14 mouse cellular contexts compared by ENCODE assay signal in the genomic region with DNA sequence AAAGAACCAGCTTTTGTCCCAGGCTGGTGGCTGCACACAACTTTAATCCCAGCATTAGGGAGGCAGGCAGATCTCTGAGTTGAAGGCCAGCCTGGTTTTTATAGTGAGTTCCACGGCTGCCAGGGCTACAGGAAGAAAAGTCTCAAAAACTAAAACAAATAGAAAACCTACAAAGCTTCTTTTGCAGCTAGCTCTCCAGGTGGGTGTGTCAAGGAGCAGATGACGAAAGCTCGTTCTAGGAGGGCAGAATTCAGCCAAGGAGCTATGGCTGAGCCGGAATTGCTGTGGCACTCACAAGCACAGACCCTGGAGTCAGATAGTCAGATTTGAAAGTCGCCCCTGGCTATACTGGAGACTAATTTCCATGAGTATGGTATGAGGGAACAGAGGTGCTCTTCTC. TPM values are rescaled to one million over a fixed set of nuclear protein-coding genes. Genes with fewer than 3 reads are reported as not detected.
DNase-seq lines count a peak whose midpoint lies in the region; ATAC-seq lines count a peak whose summit lies in the region.
"Had no signal": no experiment of that assay in that cellular context is flagged by ENCODE, and none has a peak within 500 bp of the region (broad histone marks: within the 10 kb centered on the region; RNA-seq: fewer than 3 reads in every experiment).

No protein-coding gene starts in this region.

- DNase-seq in hindbrain, embryonic 10.5 days (ENCODE audit: low spot score): no peak
- peak; percentile 49 for DNase-seq in lung, postnatal 14 days
- DNase-seq in layer of hippocampus, postnatal 36 days: no peak
- DNase-seq in spleen, postnatal 36 days (ENCODE audit: low spot score in 2 of 2): no peak
- DNase-seq in urinary bladder, postnatal 25 days (ENCODE audit: low spot score): no peak
- DNase-seq: cerebellum, adult 11 months; kidney, postnatal 36 days; spleen, adult 18-20 months had no signal

- ATAC-seq in hindbrain, embryonic 12.5 days (ENCODE audit: low FRiP score): no peak
- ATAC-seq in embryonic facial prominence, embryonic 12.5 days (ENCODE audit: insufficient number of reproducible peaks, insufficient read depth, low FRiP score, low TSS enrichment): no peak
- ATAC-seq in limb, embryonic 15.5 days (ENCODE audit: insufficient number of reproducible peaks, low FRiP score, low TSS enrichment, low read depth): no peak
- ATAC-seq: forebrain, embryonic 13.5 days had no signal

- peak overlapping the region; percentile 85 for H3K27ac ChIP-seq in hindbrain, embryonic 10.5 days
- no peak overlapping the region for H3K27ac ChIP-seq in hindbrain, embryonic 12.5 days
- H3K27ac ChIP-seq in embryonic facial prominence, embryonic 12.5 days: peak overlapping the region; percentile 84; the same call in 1 of the 2 replicates
- peak overlapping the region; percentile 83 for H3K27ac ChIP-seq in limb, embryonic 15.5 days
- H3K27ac ChIP-seq: forebrain, embryonic 13.5 days had no signal

- peaks cover 19% of the 10 kb centered on the region for H3K36me3 ChIP-seq in hindbrain, embryonic 10.5 days
- H3K36me3 ChIP-seq in hindbrain, embryonic 12.5 days: peaks cover 6% of the 10 kb centered on the region; the same call in 1 of the 2 replicates
- 0 out of 2 replicates have a peak, but pooled peaks cover 6% of the 10 kb centered on the region for H3K36me3 ChIP-seq in embryonic facial prominence, embryonic 12.5 days
- peaks cover 3% of the 10 kb centered on the region for H3K36me3 ChIP-seq in limb, embryonic 15.5 days

- H3K9ac ChIP-seq in hindbrain, embryonic 12.5 days: no peak overlapping the region
- no peak overlapping the region for H3K9ac ChIP-seq in embryonic facial prominence, embryonic 12.5 days
- H3K9ac ChIP-seq in limb, embryonic 15.5 days: no peak overlapping the region

- H3K4me3 ChIP-seq in hindbrain, embryonic 10.5 days: 0 out of 2 replicates have a peak overlapping the region, but pooled peaks have one; percentile 85
- H3K4me3 ChIP-seq in hindbrain, embryonic 12.5 days: no peak overlapping the region
- H3K4me3 ChIP-seq in embryonic facial prominence, embryonic 12.5 days: no peak overlapping the region
- no peak overlapping the region for H3K4me3 ChIP-seq in limb, embryonic 15.5 days

- H3K4me2 ChIP-seq in hindbrain, embryonic 12.5 days (replicated peaks): no peak overlapping the region
- H3K4me2 ChIP-seq in embryonic facial prominence, embryonic 12.5 days (replicated peaks): peak overlapping the region; percentile 95; the same call in 1 of the 2 replicates
- H3K4me2 ChIP-seq in limb, embryonic 15.5 days: 0 out of 2 replicates have a peak overlapping the region, but pooled peaks have one; percentile 90

- peaks cover 35% of the 10 kb centered on the region for H3K4me1 ChIP-seq in hindbrain, embryonic 10.5 days (replicated peaks)
- peaks cover 29% of the 10 kb centered on the region for H3K4me1 ChIP-seq in hindbrain, embryonic 12.5 days
- H3K4me1 ChIP-seq in embryonic facial prominence, embryonic 12.5 days: peaks cover 22% of the 10 kb centered on the region; the same call in 1 of the 2 replicates
- peaks cover 32% of the 10 kb centered on the region for H3K4me1 ChIP-seq in limb, embryonic 15.5 days

- H3K27me3 ChIP-seq in hindbrain, embryonic 10.5 days (ENCODE audit: insufficient read depth, poor library complexity, severe bottlenecking): no peaks in the 10 kb centered on the region
- no peaks in the 10 kb centered on the region for H3K27me3 ChIP-seq in hindbrain, embryonic 12.5 days
- no peaks in the 10 kb centered on the region for H3K27me3 ChIP-seq in embryonic facial prominence, embryonic 12.5 days
- H3K27me3 ChIP-seq in limb, embryonic 15.5 days: no peaks in the 10 kb centered on the region
- H3K27me3 ChIP-seq: forebrain, embryonic 13.5 days; neural tube, embryonic 13.5 days had no signal

- H3K9me3 ChIP-seq in hindbrain, embryonic 10.5 days: no peaks in the 10 kb centered on the region
- H3K9me3 ChIP-seq in hindbrain, embryonic 12.5 days (replicated peaks): no peaks in the 10 kb centered on the region
- no peaks in the 10 kb centered on the region for H3K9me3 ChIP-seq in embryonic facial prominence, embryonic 12.5 days
- H3K9me3 ChIP-seq in limb, embryonic 15.5 days: no peaks in the 10 kb centered on the region
- H3K9me3 ChIP-seq: forebrain, embryonic 13.5 days; neural tube, embryonic 13.5 days had no signal

- WGBS in hindbrain, embryonic 10.5 days: 62% methylated on average over 5 of the region's 5 CpGs
- WGBS in hindbrain, embryonic 12.5 days: 64% methylated on average over 5 of the region's 5 CpGs
- 62% methylated on average over 5 of the region's 5 CpGs for WGBS in embryonic facial prominence, embryonic 12.5 days
- 54% methylated on average over 5 of the region's 5 CpGs for WGBS in limb, embryonic 15.5 days

RNA-seq across cellular contexts. Expression of a gene that starts 1.2 kb away (rescaled TPM):
- 105 and 120 TPM in 2 replicates for polyA plus RNA-seq in hindbrain, embryonic 10.5 days (2016; fragmentation: Nextera tagmentation; extraction: Ambion mirVana)
- 115 and 121 TPM in 2 replicates for polyA plus RNA-seq in hindbrain, embryonic 12.5 days (2016; fragmentation: Nextera tagmentation; extraction: Ambion mirVana)
- 103 and 107 TPM in 2 replicates for polyA plus RNA-seq in embryonic facial prominence, embryonic 12.5 days (2016; fragmentation: Nextera tagmentation; extraction: Ambion mirVana)
- 140 and 142 TPM in 2 replicates for polyA plus RNA-seq in limb, embryonic 15.5 days (2015; fragmentation: Nextera tagmentation; extraction: Ambion mirVana)
- 10 to 100 TPM; 74.5 to 81.9 TPM for total RNA-seq in layer of hippocampus, postnatal 36 days (2021)

RNA-seq across cellular contexts. Expression of a gene that starts 2.6 kb away (rescaled TPM):
- polyA plus RNA-seq in hindbrain, embryonic 10.5 days (2016; fragmentation: Nextera tagmentation; extraction: Ambion mirVana): 0.65 and 0.78 TPM in 2 replicates
- polyA plus RNA-seq in hindbrain, embryonic 12.5 days (2016; fragmentation: Nextera tagmentation; extraction: Ambion mirVana): 0.51 and 0.72 TPM in 2 replicates
- 0.65 and 0.88 TPM in 2 replicates for polyA plus RNA-seq in embryonic facial prominence, embryonic 12.5 days (2016; fragmentation: Nextera tagmentation; extraction: Ambion mirVana)
- 0.25 and 0.54 TPM in 2 replicates for polyA plus RNA-seq in limb, embryonic 15.5 days (2015; fragmentation: Nextera tagmentation; extraction: Ambion mirVana)
- total RNA-seq in layer of hippocampus, postnatal 36 days (2021): 10 to 100 TPM; 10.4 to 11.5 TPM

RNA-seq across cellular contexts. Expression of a gene that starts 20.6 kb away (rescaled TPM):
- polyA plus RNA-seq in hindbrain, embryonic 10.5 days (2016; fragmentation: Nextera tagmentation; extraction: Ambion mirVana): 1.1 and 2.3 TPM in 2 replicates
- polyA plus RNA-seq in hindbrain, embryonic 12.5 days (2016; fragmentation: Nextera tagmentation; extraction: Ambion mirVana): 1.3 and 2.5 TPM in 2 replicates
- polyA plus RNA-seq in embryonic facial prominence, embryonic 12.5 days (2016; fragmentation: Nextera tagmentation; extraction: Ambion mirVana): 2.2 and 3.5 TPM in 2 replicates
- polyA plus RNA-seq in limb, embryonic 15.5 days (2015; fragmentation: Nextera tagmentation; extraction: Ambion mirVana): 1.1 and 1.4 TPM in 2 replicates
- 1 to 10 TPM; 4.2 to 6.0 TPM for total RNA-seq in layer of hippocampus, postnatal 36 days (2021)

RNA-seq across cellular contexts. Expression of a gene that starts 21.2 kb away (rescaled TPM):
- polyA plus RNA-seq in hindbrain, embryonic 10.5 days (2016; fragmentation: Nextera tagmentation; extraction: Ambion mirVana): 140 and 155 TPM in 2 replicates
- 112 and 123 TPM in 2 replicates for polyA plus RNA-seq in hindbrain, embryonic 12.5 days (2016; fragmentation: Nextera tagmentation; extraction: Ambion mirVana)
- 122 and 130 TPM in 2 replicates for polyA plus RNA-seq in embryonic facial prominence, embryonic 12.5 days (2016; fragmentation: Nextera tagmentation; extraction: Ambion mirVana)
- polyA plus RNA-seq in limb, embryonic 15.5 days (2015; fragmentation: Nextera tagmentation; extraction: Ambion mirVana): 90.4 and 90.9 TPM in 2 replicates
- total RNA-seq in layer of hippocampus, postnatal 36 days (2021): 100 to 1,000 TPM; 119 to 130 TPM

RNA-seq across cellular contexts. Expression of a gene that starts 25.3 kb away (rescaled TPM):
- 0.05 and 0.11 TPM in 2 replicates for polyA plus RNA-seq in hindbrain, embryonic 10.5 days (2016; fragmentation: Nextera tagmentation; extraction: Ambion mirVana)
- polyA plus RNA-seq in hindbrain, embryonic 12.5 days (2016; fragmentation: Nextera tagmentation; extraction: Ambion mirVana): 0.05 and 0.10 TPM in 2 replicates
- 0.14 and 0.22 TPM in 2 replicates for polyA plus RNA-seq in embryonic facial prominence, embryonic 12.5 days (2016; fragmentation: Nextera tagmentation; extraction: Ambion mirVana)
- polyA plus RNA-seq in limb, embryonic 15.5 days (2015; fragmentation: Nextera tagmentation; extraction: Ambion mirVana): 0.06 and 0.07 TPM in 2 replicates
- under 1 TPM; 0.48 to 0.60 TPM for total RNA-seq in layer of hippocampus, postnatal 36 days (2021)
- polyA plus RNA-seq: heart, postnatal 0 days had no signal
